Mouse (Mus musculus) embryonic fibroblast, embryonic 13.5 days (primary cell): ENCODE results near the gene Wwox. TPM values are rescaled to one million over a fixed set of nuclear protein-coding genes. Genes with fewer than 3 reads are reported as not detected.

Experiments
- H3K27ac ChIP-seq: 2 replicates; pipeline ENCODE4 v1.5.1; 2012; ENCODE audit warnings: low read length, control low read depth, inconsistent platforms; ENCODE audit not compliant: insufficient read depth
- H3K4me1 ChIP-seq: 2 replicates; pipeline ENCODE4 v1.6.1; 2011; ENCODE audit warnings: low read length; ENCODE audit not compliant: control insufficient read depth, insufficient read depth
- H3K4me3 ChIP-seq: 2 replicates; pipeline ENCODE4 v1.5.1; 2011; ENCODE audit warnings: mild to moderate bottlenecking, control low read depth, low read length; ENCODE audit not compliant: insufficient read depth
- CTCF ChIP-seq: IDR thresholded peaks from 2 replicates; pipeline ENCODE4 v1.5.1; 2011; ENCODE audit warnings: mild to moderate bottlenecking, control low read depth, low read length, moderate library complexity, borderline replicate concordance; ENCODE audit not compliant: insufficient read depth
- POLR2A ChIP-seq: IDR thresholded peaks from 2 replicates; pipeline ENCODE4 v1.6.1; 2011; ENCODE audit warnings: low read depth, mild to moderate bottlenecking, control low read depth, low read length, moderate library complexity
- polyA plus RNA-seq: library from polyadenylated mRNA; stranded (reverse); fragments of >200 nt; gene quantifications from 2 replicates; pipeline ENCODE4 v1.2.4, GENCODE M21; 2011; ENCODE audit warnings: low read depth; ENCODE audit not compliant: missing spikeins, insufficient read length

The Wwox gene
- polyA plus RNA-seq, 1 experiment: 8.7 TPM

DNA sequence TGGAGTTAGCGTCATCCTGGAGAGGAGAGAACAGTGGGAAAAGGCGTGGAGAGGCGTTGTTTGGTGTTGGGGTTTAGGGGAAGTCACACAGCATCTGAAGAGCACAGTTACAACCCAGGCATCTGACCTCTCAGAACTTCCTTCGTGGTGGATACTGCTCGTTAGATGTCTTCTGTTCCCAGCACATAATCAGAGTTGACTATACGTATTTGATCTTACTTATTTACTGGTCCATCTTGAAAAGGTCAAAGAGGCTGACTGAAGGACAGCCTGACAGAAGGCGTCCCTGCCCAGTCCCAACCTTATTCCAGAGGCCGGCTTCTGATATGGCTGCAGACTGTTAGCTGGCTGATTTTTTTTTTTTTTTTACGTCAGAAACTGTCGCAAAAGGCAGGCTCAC lies 90.1 kb downstream of the Wwox start:
- Histone ChIP-seq H3K4me1 (no peaks in the 10 kb centered on the region), H3K4me3 (no peak overlapping the region), H3K27ac (no peak overlapping the region)
- TF ChIP-seq CTCF: no peak
- TF ChIP-seq POLR2A: no peak

DNA sequence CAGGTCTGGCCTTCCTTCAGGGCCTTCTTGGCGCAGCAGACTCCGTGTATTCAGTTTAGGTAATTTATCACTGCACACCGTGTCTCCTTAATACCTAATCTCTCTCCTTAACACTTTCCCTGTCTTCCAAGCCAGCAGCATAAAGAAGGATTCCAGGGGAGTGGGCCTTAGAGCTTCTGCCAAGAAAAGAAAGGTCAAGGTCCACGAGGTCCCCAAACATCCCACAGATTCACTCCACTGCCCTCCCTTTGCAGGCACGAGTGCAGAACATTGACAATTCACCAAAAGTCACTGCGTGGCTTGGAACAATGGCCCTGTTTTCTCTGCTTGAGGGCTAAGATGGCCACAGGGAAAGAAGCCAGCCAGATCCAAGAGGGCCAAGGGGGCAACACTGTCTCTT lies 96.7 kb downstream of the Wwox start:
- Histone ChIP-seq H3K27ac (no peak overlapping the region), H3K4me3 (no peak overlapping the region), H3K4me1 (no peaks in the 10 kb centered on the region)

DNA sequence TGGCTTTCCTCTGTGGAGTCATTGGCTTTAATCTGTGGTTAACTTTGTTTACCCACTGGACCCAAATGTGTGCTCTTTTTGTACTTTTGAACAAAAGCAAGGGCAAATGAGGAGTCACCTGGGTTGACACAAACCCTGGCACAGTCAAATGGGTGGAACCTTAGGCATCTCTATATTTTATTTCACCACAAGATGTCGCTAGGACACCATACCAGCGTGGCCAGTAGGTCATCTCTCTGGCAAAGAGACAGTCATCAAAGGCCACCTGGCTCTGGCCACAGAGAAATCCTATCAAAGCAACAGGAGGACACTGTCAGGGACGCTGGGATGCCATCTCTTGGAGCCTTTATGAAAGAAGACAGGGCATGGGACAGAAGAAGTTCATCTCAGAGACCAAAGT lies 101.7 kb downstream of the Wwox start:
- Histone ChIP-seq H3K4me3 (no peak overlapping the region), H3K4me1 (no peaks in the 10 kb centered on the region), H3K27ac (no peak overlapping the region)
- TF ChIP-seq POLR2A: no peak
- peak; percentile 50; the same call in 1 of the 2 replicates for TF ChIP-seq CTCF

More for the DNA sequence above, 96.7 kb downstream of the Wwox start:
- TF ChIP-seq POLR2A (no peak), CTCF (no peak)

DNA sequence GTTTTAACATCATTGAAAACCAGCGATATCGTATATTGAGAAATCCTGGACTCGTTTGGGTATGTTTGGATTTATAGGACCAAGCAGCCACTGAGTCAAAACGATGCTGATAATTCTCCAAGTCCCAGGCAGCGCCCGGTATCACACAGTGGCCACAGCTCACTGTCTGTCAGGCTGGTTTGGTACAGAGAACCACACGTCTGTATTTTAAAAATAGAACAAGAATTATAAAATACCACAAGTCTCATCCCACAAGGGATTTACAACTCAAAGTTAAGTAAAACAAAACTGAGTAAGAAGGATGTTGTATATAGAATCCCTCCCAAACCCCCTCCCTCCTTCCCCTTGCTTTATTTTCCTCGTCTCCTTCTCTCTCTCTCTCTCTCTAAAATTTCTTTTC lies 108.9 kb downstream of the Wwox start:
- TF ChIP-seq POLR2A (no peak), CTCF (no peak)
- Histone ChIP-seq H3K4me3 (no peak overlapping the region), H3K27ac (no peak overlapping the region), H3K4me1 (0 out of 2 replicates have a peak, but pooled peaks cover 2% of the 10 kb centered on the region)

DNA sequence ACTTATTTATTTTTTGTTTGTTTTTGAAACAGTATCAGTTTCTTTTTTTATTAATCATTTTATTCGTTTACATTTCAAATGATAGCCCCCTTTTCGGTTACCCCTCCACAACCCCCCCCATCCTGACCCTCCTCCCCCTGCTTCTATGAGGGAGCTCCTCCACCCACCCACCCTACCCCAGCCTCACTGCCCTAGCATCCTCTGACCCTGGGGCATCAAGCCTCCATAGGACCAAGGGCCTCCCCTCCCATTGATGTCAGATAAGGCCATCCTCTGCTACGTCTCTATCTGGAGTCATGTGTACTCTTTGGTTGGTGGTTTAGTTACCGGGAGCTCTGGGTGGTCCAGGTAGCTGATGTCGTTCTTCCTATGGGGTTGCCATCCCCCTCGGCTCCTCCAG lies 109.4 kb downstream of the Wwox start:
- TF ChIP-seq POLR2A: no peak
- TF ChIP-seq CTCF: no peak
- H3K4me1 ChIP-seq: 0 out of 2 replicates have a peak, but pooled peaks cover 2% of the 10 kb centered on the region
- no peak overlapping the region for H3K27ac ChIP-seq
- H3K4me3 ChIP-seq: no peak overlapping the region

DNA sequence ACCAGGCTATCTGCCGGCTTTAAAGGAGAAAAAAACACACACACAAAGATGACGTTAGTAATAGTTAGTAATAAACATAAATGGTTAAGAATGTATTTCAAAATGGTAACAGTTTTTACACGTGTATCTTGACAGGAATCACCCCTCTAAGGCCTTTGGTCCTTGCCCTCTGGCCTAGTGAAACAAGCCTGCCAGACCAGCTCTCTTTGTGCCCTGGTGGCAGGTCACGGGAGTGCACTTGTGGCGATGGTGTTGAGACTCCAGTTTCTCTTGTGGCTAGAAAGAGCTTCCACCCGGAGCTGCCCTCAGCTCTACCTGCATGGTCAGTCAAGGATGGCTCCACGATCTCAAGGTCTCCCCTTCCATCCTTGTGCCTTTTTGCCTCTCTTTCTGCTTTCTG lies 110.6 kb downstream of the Wwox start:
- TF ChIP-seq POLR2A: no peak
- 0 out of 2 replicates have a peak, but pooled peaks have one; percentile 24 for TF ChIP-seq CTCF
- 0 out of 2 replicates have a peak, but pooled peaks cover 2% of the 10 kb centered on the region for H3K4me1 ChIP-seq
- no peak overlapping the region for H3K27ac ChIP-seq
- no peak overlapping the region for H3K4me3 ChIP-seq

DNA sequence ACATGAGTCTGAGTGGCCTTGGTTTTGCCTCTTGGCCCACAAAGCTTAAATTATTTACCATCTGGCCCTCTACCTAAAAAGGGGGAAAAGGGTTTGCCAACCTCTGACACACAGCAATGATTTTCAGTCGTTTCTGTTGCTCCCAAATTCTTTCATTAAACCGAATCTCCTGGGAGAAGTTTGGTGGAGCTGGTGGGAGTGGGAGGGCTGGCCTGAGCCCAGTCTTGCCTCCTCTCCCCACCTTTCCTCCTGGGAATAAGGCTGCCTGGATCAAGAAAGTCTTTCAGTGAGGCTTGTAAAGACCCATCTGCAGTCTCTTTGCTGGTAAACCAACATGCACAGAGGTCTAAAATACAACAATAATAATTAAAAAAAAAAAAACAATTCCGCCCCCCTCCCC lies 113.2 kb downstream of the Wwox start:
- Histone ChIP-seq H3K27ac (no peak overlapping the region; the same call in 1 of the 2 replicates), H3K4me3 (no peak overlapping the region), H3K4me1 (no peaks in the 10 kb centered on the region; the same call in 1 of the 2 replicates)
- TF ChIP-seq CTCF (no peak), POLR2A (no peak)

DNA sequence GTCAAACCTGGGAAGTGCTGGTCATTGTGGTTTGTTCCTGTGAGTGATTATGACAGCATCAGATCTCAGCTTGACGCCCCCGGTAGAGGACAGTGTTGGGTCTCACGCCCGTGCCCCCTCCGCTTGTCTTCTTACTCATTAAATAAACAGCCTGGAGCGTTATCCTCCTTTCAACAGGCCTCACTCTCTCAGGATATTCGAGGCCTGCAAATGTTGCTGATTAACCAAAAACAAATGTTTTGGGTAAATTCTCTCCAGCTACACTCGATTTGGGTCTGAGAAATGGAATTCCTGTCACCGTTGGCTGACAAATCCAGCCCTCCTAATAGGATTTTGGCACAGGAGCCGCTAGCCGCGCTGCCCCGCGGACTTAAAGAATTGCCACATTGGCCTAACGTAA lies 115.5 kb downstream of the Wwox start:
- no peak overlapping the region for H3K27ac ChIP-seq
- TF ChIP-seq CTCF (no peak), POLR2A (no peak)
- no peak overlapping the region for H3K4me3 ChIP-seq
- H3K4me1 ChIP-seq: no peaks in the 10 kb centered on the region; the same call in 1 of the 2 replicates

DNA sequence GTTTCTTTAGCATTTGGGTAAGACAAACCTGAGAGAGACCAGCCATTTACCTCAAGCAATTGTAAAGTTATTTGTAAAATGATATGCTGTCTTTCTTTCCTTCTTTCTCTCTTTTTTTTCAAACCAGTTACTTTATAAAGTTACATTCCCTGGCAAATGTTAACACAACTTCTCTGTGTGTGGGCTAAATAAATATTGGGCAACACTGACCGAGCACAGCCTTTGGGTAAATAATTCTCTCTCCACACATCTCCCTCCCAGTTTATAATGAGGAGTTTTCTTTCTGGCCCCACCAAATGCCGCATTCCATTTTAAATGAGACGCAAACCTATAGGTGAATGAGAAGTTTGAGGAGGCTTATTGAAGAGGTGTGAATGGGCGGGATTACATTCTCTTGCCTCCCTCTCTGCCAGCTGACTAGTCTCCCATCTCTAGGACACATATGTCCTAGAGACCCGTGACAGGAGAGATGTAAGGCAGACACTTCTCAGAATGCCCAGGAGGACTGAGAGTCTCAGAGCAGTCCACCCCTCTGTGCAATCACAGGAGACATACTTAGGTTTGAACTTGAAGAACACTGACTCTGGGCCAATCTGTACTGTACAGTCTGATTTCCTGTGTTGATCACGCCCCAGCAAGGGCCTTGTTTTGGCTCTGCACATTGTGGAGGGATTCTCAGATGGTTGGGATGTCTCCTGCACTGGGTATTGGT lies 116.2 kb downstream of the Wwox start:
- H3K4me3 ChIP-seq: no peak overlapping the region
- no peak for TF ChIP-seq CTCF
- no peak for TF ChIP-seq POLR2A
- peak overlapping the region; percentile 7; the same call in 1 of the 2 replicates for H3K27ac ChIP-seq
- H3K4me1 ChIP-seq: no peaks in the 10 kb centered on the region; the same call in 1 of the 2 replicates

DNA sequence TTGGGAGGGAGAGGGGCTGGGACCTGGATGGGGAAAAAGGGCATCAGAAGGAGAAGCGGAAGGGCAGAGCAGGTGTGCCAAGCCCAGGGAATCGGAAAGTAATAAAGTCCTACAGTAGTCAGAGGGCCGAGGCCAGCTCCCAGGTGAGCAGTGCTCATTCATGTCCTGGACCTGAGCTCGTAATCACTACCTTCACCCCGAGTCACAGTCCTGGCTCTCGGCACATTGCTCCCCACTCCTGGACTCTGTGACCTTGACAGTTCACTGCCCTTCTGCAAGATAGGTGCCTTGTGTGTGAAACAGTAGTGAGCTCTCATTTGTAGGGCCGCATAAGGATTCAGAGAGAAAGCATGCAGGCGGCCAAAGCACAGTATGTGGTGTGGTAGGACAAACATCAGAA lies 121.7 kb downstream of the Wwox start:
- Histone ChIP-seq H3K4me1 (no peaks in the 10 kb centered on the region; the same call in 1 of the 2 replicates), H3K4me3 (no peak overlapping the region), H3K27ac (no peak overlapping the region)
- TF ChIP-seq POLR2A (no peak), CTCF (no peak)

DNA sequence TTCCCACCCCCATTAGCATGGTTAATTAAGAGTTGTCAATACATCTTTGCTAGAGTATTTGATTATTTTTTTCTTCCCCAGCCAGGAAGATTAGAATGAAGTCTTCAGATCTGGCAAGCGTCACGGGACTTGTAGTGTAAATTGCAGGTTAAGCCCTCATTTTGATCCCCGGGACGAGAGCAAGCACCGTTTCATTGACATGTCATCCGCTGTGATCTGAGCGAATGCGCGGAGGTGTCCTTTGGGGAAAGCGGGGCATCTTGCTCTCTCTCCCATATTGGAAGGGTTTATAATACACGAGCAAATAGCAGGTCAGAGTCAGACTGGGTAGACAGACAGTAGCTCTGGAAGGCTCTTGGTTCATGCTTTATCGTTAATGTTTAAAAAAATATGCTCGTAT lies 123.0 kb downstream of the Wwox start:
- Histone ChIP-seq H3K4me1 (no peaks in the 10 kb centered on the region), H3K27ac (no peak overlapping the region), H3K4me3 (no peak overlapping the region)
- TF ChIP-seq CTCF: no peak
- TF ChIP-seq POLR2A: no peak
